Mouse (Mus musculus) heart, adult 2 months (tissue): Measurements from ENCODE around the gene Tnfsf9. TPM values are rescaled to one million over a fixed set of nuclear protein-coding genes. Genes with fewer than 3 reads are reported as not detected.

Source experiments
- DNase-seq, 2 experiments: peaks; one replicate each; pipeline ENCODE4 v3.0.0; 2021
- H3K27ac ChIP-seq: fragments of 200-600 bp; 2 replicates; pipeline ENCODE4 v1.8.1; 2022
- H3K27me3 ChIP-seq: fragments of 200-500 bp; 2 replicates; pipeline ENCODE4 v1.6.1; 2012; ENCODE audit warnings: mild to moderate bottlenecking, low read length, inconsistent platforms, mixed read lengths; ENCODE audit not compliant: control insufficient read depth, insufficient read depth
- H3K36me3 ChIP-seq: fragments of 200-500 bp; 2 replicates; pipeline ENCODE4 v1.6.1; 2012; ENCODE audit warnings: low read length, inconsistent platforms; ENCODE audit not compliant: control insufficient read depth, insufficient read depth
- H3K4me1 ChIP-seq: fragments of 200-500 bp; 2 replicates; pipeline ENCODE4 v1.6.1; 2011; ENCODE audit warnings: low read length; ENCODE audit not compliant: control insufficient read depth, insufficient read depth
- H3K4me3 ChIP-seq: fragments of 200-600 bp; 2 replicates; pipeline ENCODE4 v1.8.1; 2022
- H3K79me2 ChIP-seq: fragments of 200-500 bp; replicated peaks from 2 replicates; pipeline ENCODE4 v1.6.1; 2012; ENCODE audit warnings: mild to moderate bottlenecking, inconsistent platforms, low read length, moderate library complexity, mixed read lengths; ENCODE audit not compliant: control insufficient read depth, insufficient read depth
- H3K9ac ChIP-seq: fragments of 200-500 bp; 2 replicates; pipeline ENCODE4 v1.6.1; 2012; ENCODE audit warnings: low read depth, mild to moderate bottlenecking, control low read depth, inconsistent platforms, low read length, mixed read lengths
- CTCF ChIP-seq: fragments of 200-600 bp; IDR thresholded peaks from 2 replicates; pipeline ENCODE4 v1.8.1; 2022; ENCODE audit warnings: antibody characterized with exemption, mild to moderate bottlenecking, moderate library complexity
- EP300 ChIP-seq: fragments of 200-500 bp; IDR thresholded peaks from 2 replicates; pipeline ENCODE4 v1.6.1; 2011; ENCODE audit warnings: low read depth, low read length, control low read depth; ENCODE audit not compliant: insufficient read depth
- POLR2A ChIP-seq: fragments of 200-500 bp; IDR thresholded peaks from 2 replicates; pipeline ENCODE4 v1.6.1; 2011; ENCODE audit warnings: mild to moderate bottlenecking, low read depth, low read length, control low read depth; ENCODE audit not compliant: insufficient read depth
- WGBS: fragments of 180-500 bp; shearing (Covaris S2); methylation state at CpG from one replicate; pipeline ENCODE4 v1.1.7; 2018; 5-methylcytosine and 5-hydroxymethylcytosine counted together
- intact Hi-C: fragments of 180-260 bp; cut with DNase I; formaldehyde crosslinking; loops from one replicate; pipeline ENCODE4 v1.15.1; 2025
- polyA plus RNA-seq: library from polyadenylated mRNA; depleted of rRNA; stranded (reverse); fragments of >200 nt; gene quantifications from 2 replicates; pipeline ENCODE4 v1.2.3, GENCODE M21; 2012
- total RNA-seq, 2 experiments: library from RNA; stranded (reverse); gene quantifications; 2 replicates each; pipeline ENCODE4 v1.2.3; 2021

The Tnfsf9 gene
- total and polyA plus RNA-seq, 3 experiments: 0.26 to 1.2 (median 0.80) TPM

DNA sequence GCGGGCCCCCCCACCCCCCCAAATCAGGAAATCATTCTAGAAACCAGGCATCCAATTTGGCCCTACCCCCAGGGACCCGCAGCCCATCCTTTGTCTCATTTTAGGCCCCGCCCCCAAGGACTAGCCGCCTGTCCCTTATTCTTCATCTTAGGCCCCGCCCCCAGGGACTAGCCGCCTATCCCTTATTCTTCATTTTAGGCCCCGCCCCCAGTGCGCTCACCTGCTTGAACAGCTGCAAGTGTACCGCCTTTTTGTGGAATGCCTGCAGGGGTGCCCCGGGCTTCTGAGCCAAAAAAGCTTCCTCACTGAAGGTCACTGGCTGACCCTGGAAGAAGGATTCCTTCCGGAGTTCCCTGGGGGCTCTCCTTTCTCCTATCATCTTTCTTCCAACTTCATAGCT lies 34.4 kb upstream of the Tnfsf9 start:
- no peaks in the 10 kb centered on the region for H3K4me1 ChIP-seq
- intact Hi-C loops: no loop called here
- TF ChIP-seq CTCF: no peak
- no peak for TF ChIP-seq POLR2A
- no peak for TF ChIP-seq EP300
- H3K4me3 ChIP-seq: no peak overlapping the region
- H3K79me2 ChIP-seq: no peaks in the 10 kb centered on the region
- WGBS: 22% methylated on average over 11 of the region's 11 CpGs
- no peaks in the 10 kb centered on the region for H3K36me3 ChIP-seq
- H3K27ac ChIP-seq: no peak overlapping the region
- H3K9ac ChIP-seq: no peak overlapping the region
- H3K27me3 ChIP-seq: no peaks in the 10 kb centered on the region
- no peak for DNase-seq

DNA sequence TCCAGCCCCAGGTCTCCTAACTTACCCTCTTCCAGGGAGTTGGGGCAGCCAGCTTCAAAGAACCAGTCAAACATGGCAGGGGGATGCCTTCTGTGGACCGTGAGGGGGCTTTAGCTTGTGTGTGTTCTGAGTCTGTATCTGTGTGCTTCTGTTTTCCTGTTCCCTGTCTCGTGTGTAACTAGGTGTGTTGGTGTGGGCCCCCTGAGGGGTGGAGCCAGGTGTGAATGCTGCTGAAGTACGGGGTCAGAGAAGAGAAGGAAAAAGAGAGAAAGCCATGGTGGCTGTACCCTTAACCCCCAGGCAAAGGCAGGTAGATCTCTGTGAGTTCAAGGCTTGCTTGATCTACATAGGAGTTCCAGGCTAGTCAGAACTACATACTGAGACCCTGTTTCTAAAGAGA lies 28.2 kb upstream of the Tnfsf9 start:
- no peak for TF ChIP-seq EP300
- no peak for TF ChIP-seq CTCF
- TF ChIP-seq POLR2A: no peak
- intact Hi-C loops: no loop called here
- 65% methylated on average over 3 of the region's 3 CpGs for WGBS

GRCm38 (mm10) chr17:57078336-57078735 lies 26.8 kb upstream of the Tnfsf9 start, which contains the start of gene Dennd1c:
Gene Dennd1c (minus strand): TSS chr17:57078514.
- 28% methylated on average over 6 of the region's 6 CpGs for WGBS
- no peaks in the 10 kb centered on the region; the same call in 1 of the 2 replicates for H3K4me1 ChIP-seq
- H3K4me3 ChIP-seq: no peak within 1 kb of the TSS; the same call in 1 of the 2 replicates
- H3K27me3 ChIP-seq: no peaks in the 10 kb centered on the region
- H3K9ac ChIP-seq: 0 out of 2 replicates have a peak within 1 kb of the TSS, but pooled peaks have one; percentile 11
- H3K36me3 ChIP-seq: no peaks in the 10 kb centered on the region
- no peak for TF ChIP-seq EP300
- no peak for TF ChIP-seq CTCF
- no peak for TF ChIP-seq POLR2A
- no peaks in the 10 kb centered on the region for H3K79me2 ChIP-seq
- peak; percentile 45 to 48 for DNase-seq
- peak within 1 kb of the TSS; percentile 38; the same call in 1 of the 2 replicates for H3K27ac ChIP-seq
- intact Hi-C loops: no loop called here

More for the DNA sequence above, 28.2 kb upstream of the Tnfsf9 start:
- no peak for DNase-seq
- Histone ChIP-seq H3K4me1 (no peaks in the 10 kb centered on the region; the same call in 1 of the 2 replicates), H3K36me3 (no peaks in the 10 kb centered on the region), H3K4me3 (no peak overlapping the region), H3K9ac (no peak overlapping the region), H3K27me3 (no peaks in the 10 kb centered on the region), H3K27ac (no peak overlapping the region), H3K79me2 (no peaks in the 10 kb centered on the region)

GRCm38 (mm10) chr17:57079919-57080318 lies 25.2 kb upstream of the Tnfsf9 start:
- no peak for DNase-seq
- no peaks in the 10 kb centered on the region for H3K27me3 ChIP-seq
- TF ChIP-seq POLR2A (no peak), CTCF (no peak)
- no peaks in the 10 kb centered on the region; the same call in 1 of the 2 replicates for H3K4me1 ChIP-seq
- no peak overlapping the region for H3K4me3 ChIP-seq
- 80% methylated on average over 3 of the region's 3 CpGs for WGBS
- H3K9ac ChIP-seq: no peak overlapping the region
- H3K79me2 ChIP-seq: no peaks in the 10 kb centered on the region
- intact Hi-C loops: no loop called here
- H3K36me3 ChIP-seq: no peaks in the 10 kb centered on the region
- no peak overlapping the region for H3K27ac ChIP-seq

DNA sequence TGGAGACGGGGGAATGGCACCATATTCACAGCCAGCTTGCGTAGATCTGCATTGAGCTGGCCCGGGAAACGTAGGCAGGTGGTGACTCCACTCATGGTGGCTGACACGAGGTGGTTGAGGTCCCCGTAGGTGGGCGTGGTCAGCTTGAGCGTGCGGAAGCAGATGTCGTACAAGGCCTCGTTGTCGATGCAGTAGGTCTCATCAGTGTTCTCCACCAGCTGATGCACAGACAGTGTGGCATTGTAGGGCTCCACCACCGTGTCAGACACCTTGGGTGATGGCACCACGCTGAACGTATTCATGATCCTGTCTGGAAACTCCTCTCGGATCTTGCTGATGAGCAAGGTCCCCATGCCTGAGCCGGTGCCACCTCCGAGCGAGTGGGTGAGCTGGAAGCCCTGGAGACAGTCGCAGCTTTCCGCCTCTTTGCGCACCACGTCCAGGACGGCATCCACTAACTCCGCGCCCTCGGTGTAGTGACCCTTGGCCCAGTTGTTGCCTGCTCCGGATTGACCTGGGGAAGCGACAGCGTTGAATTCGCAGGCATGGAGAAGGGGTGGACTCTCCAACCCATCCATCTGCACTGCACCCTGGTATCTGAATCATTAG lies 23.8 kb upstream of the Tnfsf9 start:
- intact Hi-C loops: no loop called here

GRCm38 (mm10) chr17:57082481-57082880 lies 22.6 kb upstream of the Tnfsf9 start:
- 69% methylated on average over 5 of the region's 5 CpGs for WGBS
- intact Hi-C loops: no loop called here
- DNase-seq: no peak
- H3K79me2 ChIP-seq: no peaks in the 10 kb centered on the region
- no peak overlapping the region for H3K27ac ChIP-seq
- no peaks in the 10 kb centered on the region; the same call in 1 of the 2 replicates for H3K4me1 ChIP-seq
- no peaks in the 10 kb centered on the region; the same call in 1 of the 2 replicates for H3K27me3 ChIP-seq
- H3K36me3 ChIP-seq: no peaks in the 10 kb centered on the region
- no peak overlapping the region for H3K9ac ChIP-seq
- no peak for TF ChIP-seq EP300
- H3K4me3 ChIP-seq: no peak overlapping the region

More for the DNA sequence above, 23.8 kb upstream of the Tnfsf9 start:
- Histone ChIP-seq H3K4me3 (no peak overlapping the region), H3K9ac (no peak overlapping the region), H3K4me1 (no peaks in the 10 kb centered on the region; the same call in 1 of the 2 replicates), H3K36me3 (no peaks in the 10 kb centered on the region), H3K27me3 (no peaks in the 10 kb centered on the region; the same call in 1 of the 2 replicates), H3K27ac (no peak overlapping the region), H3K79me2 (no peaks in the 10 kb centered on the region)
- 92% methylated on average over 31 of the region's 31 CpGs for WGBS
- TF ChIP-seq EP300: no peak
- no peak for TF ChIP-seq POLR2A
- TF ChIP-seq CTCF: no peak
- DNase-seq: no peak
